Mouse (Mus musculus) CH12.LX (cell line): Measurements from ENCODE around the gene Prrg2. TPM values are rescaled to one million over a fixed set of nuclear protein-coding genes. Genes with fewer than 3 reads are reported as not detected.

Experiments used
- DNase-seq: peaks from one replicate; pipeline ENCODE4 v3.0.0-alpha.2; 2013; ENCODE audit errors: extremely low read depth
- H3K27ac ChIP-seq: 2 replicates; pipeline ENCODE4 v1.5.1; 2012; ENCODE audit warnings: low read depth, mild to moderate bottlenecking, control low read depth, moderate library complexity; ENCODE audit not compliant: insufficient read depth
- H3K27me3 ChIP-seq: replicated peaks from 2 replicates; pipeline ENCODE3; 2012; ENCODE audit warnings: inconsistent platforms
- H3K36me3 ChIP-seq, 2 experiments: replicated peaks in 1 of 2; 2 replicates each; pipeline versions ENCODE3 to v1.6.1; 2012; ENCODE audit warnings: inconsistent platforms in 1 of 2, low read length in 1 of 2, mild to moderate bottlenecking in 1 of 2, mixed read lengths in 1 of 2, moderate library complexity in 1 of 2; ENCODE audit not compliant: control insufficient read depth in 1 of 2, insufficient read depth in 1 of 2
- H3K4me1 ChIP-seq, 2 experiments: 2 replicates each; pipeline ENCODE4 v1.6.1; 2012; ENCODE audit warnings: inconsistent platforms in 1 of 2, moderate library complexity in 1 of 2; ENCODE audit not compliant: insufficient read depth in 2 of 2, control insufficient read depth in 1 of 2
- H3K4me2 ChIP-seq: 2 replicates; pipeline ENCODE4 v1.6.1; 2012; ENCODE audit warnings: low read depth, mild to moderate bottlenecking, control low read depth; ENCODE audit not compliant: poor library complexity, insufficient read depth, severe bottlenecking
- H3K4me3 ChIP-seq, 3 experiments: fragments of 150-350 bp in 1 of 3; sonication (generic) in 1 of 3; replicated peaks in 1 of 3; 2 replicates each; pipeline versions ENCODE3 to v1.5.1; 2011 to 2012; ENCODE audit warnings: low read depth in 2 of 3, low read length in 2 of 3, mild to moderate bottlenecking in 2 of 3, moderate library complexity in 2 of 3, control low read depth in 1 of 3, improper control_type of control experiment in 1 of 3, inconsistent platforms in 1 of 3, mixed read lengths in 1 of 3; ENCODE audit not compliant: poor library complexity in 1 of 3
- H3K79me2 ChIP-seq: replicated peaks from 2 replicates; pipeline ENCODE4 v1.6.1; 2012; ENCODE audit warnings: mild to moderate bottlenecking, moderate library complexity; ENCODE audit not compliant: control insufficient read depth, poor library complexity, insufficient read depth, severe bottlenecking; ENCODE audit errors: extremely low read depth
- H3K9ac ChIP-seq: 2 replicates; pipeline ENCODE4 v1.6.1; 2012; ENCODE audit warnings: low read depth, mild to moderate bottlenecking, control low read depth, moderate library complexity; ENCODE audit not compliant: insufficient read depth
- H3K9me3 ChIP-seq: replicated peaks from 2 replicates; pipeline ENCODE3; 2012; ENCODE audit warnings: low read length, inconsistent platforms, mixed read lengths
- BHLHE40 ChIP-seq: IDR thresholded peaks from 2 replicates; pipeline ENCODE4 v1.6.1; 2011; ENCODE audit warnings: mild to moderate bottlenecking, low read depth, low read length, improper control_type of control experiment
- E2F4 ChIP-seq: IDR thresholded peaks from 2 replicates; pipeline ENCODE4 v1.6.1; 2011; ENCODE audit warnings: low read depth, low read length, improper control_type of control experiment; ENCODE audit not compliant: insufficient replicate concordance
- EP300 ChIP-seq: IDR thresholded peaks from 2 replicates; pipeline ENCODE4 v1.6.1; 2011; ENCODE audit warnings: low read length, improper control_type of control experiment
- HCFC1 ChIP-seq: IDR thresholded peaks from 2 replicates; pipeline ENCODE4 v1.6.1; 2012; ENCODE audit warnings: low read depth, mild to moderate bottlenecking, inconsistent platforms, low read length, improper control_type of control experiment
- IRF4 ChIP-seq: IDR thresholded peaks from 2 replicates; pipeline ENCODE4 v1.6.1; 2014; ENCODE audit warnings: low read depth, mild to moderate bottlenecking, inconsistent platforms, low read length, improper control_type of control experiment
- JUN ChIP-seq: IDR thresholded peaks from 2 replicates; pipeline ENCODE4 v1.6.1; 2011; ENCODE audit warnings: low read depth, mild to moderate bottlenecking, low read length, improper control_type of control experiment, moderate library complexity; ENCODE audit not compliant: insufficient read depth
- JUND ChIP-seq: conservative IDR thresholded peaks from 2 replicates; pipeline ENCODE4 v1.6.1; 2011; ENCODE audit warnings: low read depth, low read length, improper control_type of control experiment
- MAFK ChIP-seq: IDR thresholded peaks from 2 replicates; pipeline ENCODE4 v1.6.1; 2011; ENCODE audit warnings: low read length, improper control_type of control experiment; ENCODE audit not compliant: insufficient replicate concordance
- MAZ ChIP-seq: IDR thresholded peaks from 2 replicates; pipeline ENCODE4 v1.6.1; 2012; ENCODE audit warnings: low read depth, mild to moderate bottlenecking, inconsistent platforms, low read length, improper control_type of control experiment, moderate library complexity
- MXI1 ChIP-seq: IDR thresholded peaks from 2 replicates; pipeline ENCODE4 v1.6.1; 2011; ENCODE audit warnings: mild to moderate bottlenecking, low read depth, low read length, improper control_type of control experiment
- POLR2AphosphoS2 ChIP-seq: IDR thresholded peaks from 2 replicates; pipeline ENCODE4 v1.6.1; 2011; ENCODE audit warnings: low read depth, low read length, improper control_type of control experiment
- SIN3A ChIP-seq: IDR thresholded peaks from 2 replicates; pipeline ENCODE4 v1.6.1; 2012; ENCODE audit warnings: low read length, improper control_type of control experiment, inconsistent platforms
- ZC3H11A ChIP-seq: IDR thresholded peaks from 2 replicates; pipeline ENCODE4 v1.6.1; 2012; ENCODE audit warnings: low read depth, mild to moderate bottlenecking, inconsistent platforms, low read length, improper control_type of control experiment
- ZNF384 ChIP-seq: IDR thresholded peaks from 2 replicates; pipeline ENCODE4 v1.6.1; 2012; ENCODE audit warnings: low read depth, low read length, improper control_type of control experiment, inconsistent platforms
- dilution Hi-C: fragments of 300-500 bp; cut with MboI; formaldehyde crosslinking; loops from 2 replicates; pipeline ENCODE4 v1.14.3; 2020; ENCODE audit warnings: low sequenced_read_pairs; ENCODE audit not compliant: extremely low pct_unique_long_range_greater_than_20kb, extremely low pct_ligation_motif_present
- in situ Hi-C: fragments of 300-500 bp; cut with MboI; formaldehyde crosslinking; loops from 3 replicates; pipeline ENCODE4 v1.14.3; 2019; ENCODE audit warnings: low sequenced_read_pairs, low pct_ligation_motif_present, low pct_unique_long_range_greater_than_20kb, mixed read lengths
- polyA plus RNA-seq: library from polyadenylated mRNA; unstranded; fragments of >175 nt; gene quantifications from 2 replicates; pipeline ENCODE4 v1.2.1, GENCODE M21; 2012; ENCODE audit warnings: low read depth; ENCODE audit not compliant: insufficient read length
- total RNA-seq, 2 experiments: library from RNA; depleted of rRNA; stranded (reverse); fragments of 300-350 nt in 1 of 2; fragments of >200 nt in 1 of 2; gene quantifications; 2 replicates each; pipeline ENCODE4 v1.2.3; 2012 to 2014

Gene Prrg2
- total and polyA plus RNA-seq, 3 experiments: 6.7 to 7.2 (median 7.1) TPM

- H3K4me2 ChIP-seq: no peak overlapping the region
- no peak overlapping the region for H3K27ac ChIP-seq
- H3K4me1 ChIP-seq: peaks cover 0 to 10% of the 10 kb centered on the region in 2 experiments; a peak in 2 of 4 replicates
- H3K27me3 ChIP-seq: no peaks in the 10 kb centered on the region
- no peak overlapping the region for H3K4me3 ChIP-seq
- H3K79me2 ChIP-seq: peaks cover 5% of the 10 kb centered on the region
- in situ Hi-C loops: loop anchor here (5.0 kb wide), 1 partner anchor 61 kb away; the partner anchor contains the start of gene Prmt1
- TF ChIP-seq IRF4 (no peak), E2F4 (no peak), MAZ (no peak), JUN (no peak), SIN3A (no peak), ZNF384 (no peak), ZC3H11A (no peak), MXI1 (no peak), HCFC1 (no peak), POLR2AphosphoS2 (no peak)
- H3K36me3 ChIP-seq: peaks cover 61 to 62% of the 10 kb centered on the region in 2 experiments
- H3K9ac ChIP-seq: no peak overlapping the region
- no peak for DNase-seq
- no peaks in the 10 kb centered on the region for H3K9me3 ChIP-seq
- dilution Hi-C loops: no loop called here
Measured at GRCm38 (mm10) chr7:45048001-45048890, 14.2 kb downstream of the Prrg2 start.

DNA sequence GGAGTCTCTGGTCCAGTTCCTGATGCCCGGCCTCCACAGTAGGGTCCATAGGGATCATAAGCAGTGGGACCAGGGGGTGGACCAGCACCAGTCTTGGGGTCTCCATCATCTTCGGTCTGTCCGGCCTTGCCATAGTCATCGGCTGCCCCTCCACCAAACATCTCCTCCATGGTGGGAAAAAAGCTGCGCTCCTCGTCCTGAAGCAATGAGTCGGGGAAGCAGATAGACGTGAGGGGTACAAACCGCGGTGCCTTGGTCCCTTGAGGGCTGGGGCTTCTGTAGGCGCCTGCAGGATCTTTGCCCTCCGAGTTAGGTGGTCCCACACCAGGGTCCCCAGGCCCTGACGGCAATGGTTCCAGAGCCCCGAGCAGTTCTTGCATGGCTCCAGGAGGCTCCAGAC, 15.0 kb downstream of the Prrg2 start:
- no peak for DNase-seq
- H3K27ac ChIP-seq: no peak overlapping the region
- H3K9me3 ChIP-seq: no peaks in the 10 kb centered on the region
- H3K9ac ChIP-seq: no peak overlapping the region
- dilution Hi-C loops (no loop called here), in situ Hi-C loops (loop anchor here (5.0 kb wide), 1 partner anchor 60 kb away; the partner anchor contains the start of gene Prmt1)
- no peak overlapping the region for H3K4me2 ChIP-seq
- peaks cover 68 to 70% of the 10 kb centered on the region in 2 experiments for H3K36me3 ChIP-seq
- H3K4me1 ChIP-seq: peaks cover 0 to 10% of the 10 kb centered on the region in 2 experiments; a peak in 2 of 4 replicates
- no peak for TF ChIP-seq MAZ
- TF ChIP-seq EP300: no peak
- TF ChIP-seq MAFK: no peak
- TF ChIP-seq JUND: no peak
- TF ChIP-seq BHLHE40: no peak
- no peak for TF ChIP-seq ZC3H11A
- no peak for TF ChIP-seq E2F4
- TF ChIP-seq HCFC1: no peak
- TF ChIP-seq POLR2AphosphoS2: no peak
- no peak for TF ChIP-seq JUN
- no peaks in the 10 kb centered on the region for H3K27me3 ChIP-seq
- H3K4me3 ChIP-seq: no peak overlapping the region
- peaks cover 5% of the 10 kb centered on the region for H3K79me2 ChIP-seq
